Mouse (Mus musculus): ENCODE measurements around the gene Gmds.

Gmds gene

GRCm38 (mm10) chr13:31878805-31879477, 459.6 kb downstream of the Gmds start:
- no peak for DNase-seq (ENCODE audit: low spot score in 2 of 2)

- peak; percentile 43 to 64 for DNase-seq (ENCODE audit: low spot score in 2 of 2)
Observed at GRCm38 (mm10) chr13:31877061-31877460, 461.5 kb downstream of the Gmds start.

GRCm38 (mm10) chr13:31874427-31874826, 464.1 kb downstream of the Gmds start:
- DNase-seq (ENCODE audit: low spot score in 2 of 2): peak; percentile 2 to 15

GRCm38 (mm10) chr13:31873269-31873668, 465.3 kb downstream of the Gmds start:
- no peak for DNase-seq (ENCODE audit: low spot score in 2 of 2)

- no peak for DNase-seq (ENCODE audit: low spot score in 2 of 2)
Observed at GRCm38 (mm10) chr13:31864786-31865185, 473.8 kb downstream of the Gmds start.

- no peak for DNase-seq (ENCODE audit: low spot score in 2 of 2)
Observed at GRCm38 (mm10) chr13:31863461-31863860, 475.1 kb downstream of the Gmds start.

GRCm38 (mm10) chr13:31860200-31860599, 478.3 kb downstream of the Gmds start:
- DNase-seq (ENCODE audit: low spot score in 2 of 2): no peak

GRCm38 (mm10) chr13:31854000-31854399, 484.5 kb downstream of the Gmds start:
- no peak for DNase-seq (ENCODE audit: low spot score in 2 of 2)

GRCm38 (mm10) chr13:31853564-31853963, 485.0 kb downstream of the Gmds start:
- DNase-seq (ENCODE audit: low spot score in 2 of 2): no peak

- DNase-seq (ENCODE audit: low spot score in 2 of 2): no peak
Observed at GRCm38 (mm10) chr13:31849258-31849971, 489.1 kb downstream of the Gmds start.

GRCm38 (mm10) chr13:31835802-31836201, 502.7 kb downstream of the Gmds start:
- DNase-seq (ENCODE audit: low spot score in 2 of 2): no peak

GRCm38 (mm10) chr13:31830332-31830731, 508.2 kb downstream of the Gmds start:
- DNase-seq (ENCODE audit: low spot score in 2 of 2): peak in 1 of 2 experiments; percentile 34

- DNase-seq (ENCODE audit: low spot score in 2 of 2): no peak
Observed at GRCm38 (mm10) chr13:31828446-31828845, 510.1 kb downstream of the Gmds start.

GRCm38 (mm10) chr13:31827820-31828332, 510.7 kb downstream of the Gmds start:
- no peak for DNase-seq (ENCODE audit: low spot score in 2 of 2)

GRCm38 (mm10) chr13:31827160-31827559, 511.4 kb downstream of the Gmds start:
- DNase-seq (ENCODE audit: low spot score in 2 of 2): no peak

GRCm38 (mm10) chr13:31825180-31825579, 513.4 kb downstream of the Gmds start:
- DNase-seq (ENCODE audit: low spot score in 2 of 2): no peak

GRCm38 (mm10) chr13:31823316-31823715, 515.2 kb downstream of the Gmds start:
- DNase-seq (ENCODE audit: low spot score in 2 of 2): no peak

GRCm38 (mm10) chr13:31821050-31821449, 517.5 kb downstream of the Gmds start:
- DNase-seq (ENCODE audit: low spot score in 2 of 2): no peak

GRCm38 (mm10) chr13:31820587-31821017, 517.9 kb downstream of the Gmds start:
- DNase-seq (ENCODE audit: low spot score in 2 of 2): peak in 1 of 2 experiments; percentile 50

- no peak for DNase-seq (ENCODE audit: low spot score in 2 of 2)
Observed at GRCm38 (mm10) chr13:31819664-31820405, 518.7 kb downstream of the Gmds start.

- no peak for DNase-seq (ENCODE audit: low spot score in 2 of 2)
Observed at GRCm38 (mm10) chr13:31818337-31818736, 520.2 kb downstream of the Gmds start.

- DNase-seq (ENCODE audit: low spot score in 2 of 2): no peak
Observed at GRCm38 (mm10) chr13:31815383-31816003, 523.0 kb downstream of the Gmds start.

Data from heart, adult 9 months (tissue).